ENCODE assay signal across 19 mouse cellular contexts in genomic region chr19:54783729-54784128, GRCm38 (mm10).
DNase-seq lines count a peak whose midpoint lies in the region; ATAC-seq and TF ChIP-seq lines count a peak whose summit lies in the region.
"Had no signal": no experiment of that assay in that cellular context is flagged by ENCODE, and none has a peak within 500 bp of the region (broad histone marks: within the 10 kb centered on the region; RNA-seq: fewer than 3 reads in every experiment).

No protein-coding gene starts in this region.

- H3K36me3 ChIP-seq in forebrain, postnatal 0 days (ENCODE audit: insufficient read depth) = no peaks in the 10 kb centered on the region
- no peaks in the 10 kb centered on the region for H3K36me3 ChIP-seq in forebrain, embryonic 16.5 days (ENCODE audit: control insufficient read depth, insufficient read depth)
- H3K36me3 ChIP-seq in liver, postnatal 0 days (replicated peaks; ENCODE audit: insufficient read depth, low read length) = no peaks in the 10 kb centered on the region
- no peaks in the 10 kb centered on the region for H3K36me3 ChIP-seq in liver, embryonic 11.5 days (ENCODE audit: control insufficient read depth, insufficient read depth, low read length)
- H3K36me3 ChIP-seq: embryonic facial prominence, embryonic 12.5 days; forebrain, embryonic 15.5 days; heart, embryonic 15.5 days; limb, embryonic 12.5 days; midbrain, embryonic 10.5 days had no signal

- H3K27me3 ChIP-seq in forebrain, postnatal 0 days (ENCODE audit: insufficient read depth, low read length) = no peaks in the 10 kb centered on the region
- no peaks in the 10 kb centered on the region for H3K27me3 ChIP-seq in forebrain, embryonic 16.5 days (replicated peaks; ENCODE audit: control insufficient read depth, insufficient read depth, low read length)
- H3K27me3 ChIP-seq in liver, postnatal 0 days (ENCODE audit: insufficient read depth, low read length) = no peaks in the 10 kb centered on the region
- H3K27me3 ChIP-seq in liver, embryonic 11.5 days (replicated peaks; ENCODE audit: control insufficient read depth, insufficient read depth, low read length) = no peaks in the 10 kb centered on the region
- H3K27me3 ChIP-seq in Patski = peaks cover 43% of the 10 kb centered on the region
- H3K27me3 ChIP-seq: embryonic facial prominence, embryonic 12.5 days; forebrain, embryonic 15.5 days; heart, embryonic 15.5 days; limb, embryonic 12.5 days had no signal

- no peak for DNase-seq in forebrain, postnatal 0 days
- no peak for DNase-seq in liver, postnatal 0 days
- no peak for DNase-seq in liver, embryonic 11.5 days (ENCODE audit: low spot score)
- DNase-seq in Patski (ENCODE audit: low read depth, low spot score) = no peak
- no peak for DNase-seq in urinary bladder, postnatal 36 days (ENCODE audit: low spot score in 2 of 2)
- DNase-seq: cerebellum, adult 9-10 months; heart, adult 2 months; lung, postnatal 36 days; retina, postnatal 1 day; thymus, postnatal 4 days had no signal

- H3K9me3 ChIP-seq in forebrain, postnatal 0 days (ENCODE audit: low read length) = no peaks in the 10 kb centered on the region
- no peaks in the 10 kb centered on the region for H3K9me3 ChIP-seq in forebrain, embryonic 16.5 days (ENCODE audit: control insufficient read depth, low read length)
- H3K9me3 ChIP-seq in liver, postnatal 0 days (ENCODE audit: low read length) = no peaks in the 10 kb centered on the region
- no peaks in the 10 kb centered on the region for H3K9me3 ChIP-seq in liver, embryonic 11.5 days (ENCODE audit: control insufficient read depth, low read length)
- H3K9me3 ChIP-seq: embryonic facial prominence, embryonic 12.5 days; forebrain, embryonic 15.5 days; heart, embryonic 15.5 days; limb, embryonic 12.5 days; midbrain, embryonic 10.5 days had no signal

- no peak overlapping the region for H3K4me3 ChIP-seq in forebrain, postnatal 0 days (ENCODE audit: low read depth, low read length)
- no peak overlapping the region for H3K4me3 ChIP-seq in forebrain, embryonic 16.5 days (replicated peaks; ENCODE audit: low read length)
- H3K4me3 ChIP-seq in liver, postnatal 0 days (ENCODE audit: low read depth, low read length) = no peak overlapping the region
- H3K4me3 ChIP-seq in liver, embryonic 11.5 days (ENCODE audit: low read depth, low read length) = no peak overlapping the region
- H3K4me3 ChIP-seq: embryonic facial prominence, embryonic 12.5 days; forebrain, embryonic 15.5 days; heart, adult 2 months; heart, embryonic 15.5 days; limb, embryonic 12.5 days; midbrain, embryonic 10.5 days had no signal

- no peak for TF ChIP-seq EP300 in liver, postnatal 0 days (IDR thresholded peaks at IDR 0.05; ENCODE audit: low read depth)

- POLR2A ChIA-PET in Patski (lab: Charles Lee) = no interaction called here

- H3K27ac ChIP-seq in forebrain, postnatal 0 days (ENCODE audit: low read depth, low read length) = no peak overlapping the region
- no peak overlapping the region for H3K27ac ChIP-seq in forebrain, embryonic 16.5 days (ENCODE audit: low read length)
- no peak overlapping the region for H3K27ac ChIP-seq in liver, postnatal 0 days (ENCODE audit: low read depth)
- H3K27ac ChIP-seq in liver, embryonic 11.5 days (ENCODE audit: low read depth, low read length) = no peak overlapping the region
- H3K27ac ChIP-seq: embryonic facial prominence, embryonic 12.5 days; forebrain, embryonic 15.5 days; heart, adult 2 months; heart, embryonic 15.5 days; limb, embryonic 12.5 days; liver, embryonic 14.5 days; midbrain, embryonic 10.5 days had no signal

- CTCF ChIA-PET in Patski (lab: Charles Lee) = interaction anchor here (0.8 kb wide), 1 partner anchor 10 kb away, joined by 3 read pairs; no protein-coding TSS in a partner anchor

- 0 out of 2 replicates have a peak, but pooled peaks have one; percentile 8 for TF ChIP-seq CTCF in forebrain, postnatal 0 days (IDR thresholded peaks at IDR 0.05; ENCODE audit: low read depth)
- TF ChIP-seq CTCF in liver, postnatal 0 days (IDR thresholded peaks at IDR 0.05; ENCODE audit: low read depth) = 0 out of 2 replicates have a peak, but pooled peaks have one; percentile 11
- TF ChIP-seq CTCF in Patski (IDR thresholded peaks at IDR 0.05) = peak; percentile 33

- H3K4me2 ChIP-seq in forebrain, postnatal 0 days (ENCODE audit: low read depth) = no peak overlapping the region
- no peak overlapping the region for H3K4me2 ChIP-seq in forebrain, embryonic 16.5 days (ENCODE audit: low read length)
- H3K4me2 ChIP-seq in liver, postnatal 0 days (ENCODE audit: low read depth, low read length) = no peak overlapping the region
- no peak overlapping the region for H3K4me2 ChIP-seq in liver, embryonic 11.5 days
- H3K4me2 ChIP-seq: embryonic facial prominence, embryonic 12.5 days; forebrain, embryonic 15.5 days; heart, embryonic 15.5 days; limb, embryonic 12.5 days had no signal

- in situ Hi-C loops in Patski (cut with MboI; ENCODE audit: low pct_unique_long_range_greater_than_20kb) = no loop called here

- WGBS in forebrain, postnatal 0 days = 73% methylated on average over 1 of the region's 1 CpGs
- 71% methylated on average over 1 of the region's 1 CpGs for WGBS in forebrain, embryonic 16.5 days
- WGBS in liver, postnatal 0 days (ENCODE audit: insufficient replicate concordance) = 39% methylated on average over 1 of the region's 1 CpGs
- WGBS in liver, embryonic 11.5 days = 56% methylated on average over 1 of the region's 1 CpGs

- H3K4me1 ChIP-seq in forebrain, postnatal 0 days (ENCODE audit: insufficient read depth) = no peaks in the 10 kb centered on the region
- no peaks in the 10 kb centered on the region for H3K4me1 ChIP-seq in forebrain, embryonic 16.5 days (replicated peaks; ENCODE audit: control insufficient read depth, insufficient read depth, low read length)
- H3K4me1 ChIP-seq in liver, postnatal 0 days (ENCODE audit: insufficient read depth) = no peaks in the 10 kb centered on the region
- H3K4me1 ChIP-seq in liver, embryonic 11.5 days (replicated peaks; ENCODE audit: control insufficient read depth, insufficient read depth, low read length) = no peaks in the 10 kb centered on the region
- H3K4me1 ChIP-seq: embryonic facial prominence, embryonic 12.5 days; forebrain, embryonic 15.5 days; heart, embryonic 15.5 days; limb, embryonic 12.5 days had no signal

- no peak overlapping the region for H3K9ac ChIP-seq in forebrain, postnatal 0 days
- H3K9ac ChIP-seq in forebrain, embryonic 16.5 days (replicated peaks; ENCODE audit: low read depth, low read length) = no peak overlapping the region
- H3K9ac ChIP-seq in liver, postnatal 0 days (replicated peaks) = no peak overlapping the region
- no peak overlapping the region for H3K9ac ChIP-seq in liver, embryonic 11.5 days (ENCODE audit: low read depth, low read length)
- H3K9ac ChIP-seq: embryonic facial prominence, embryonic 12.5 days; forebrain, embryonic 15.5 days; heart, embryonic 15.5 days; limb, embryonic 12.5 days; liver, embryonic 14.5 days had no signal

- ATAC-seq in forebrain, postnatal 0 days = no peak
- ATAC-seq in forebrain, embryonic 16.5 days = no peak
- ATAC-seq in liver, postnatal 0 days = no peak
- ATAC-seq in liver, embryonic 11.5 days (replicated peaks; ENCODE audit: low FRiP score) = no peak
- no peak for ATAC-seq in Patski
- ATAC-seq in monocyte, adult 5-6 weeks (replicated peaks; ENCODE audit: insufficient number of reproducible peaks, low FRiP score, low TSS enrichment, poor library complexity, severe bottlenecking) = no peak
- ATAC-seq: forebrain, embryonic 15.5 days; inflammation-experienced regulatory T-cells, adult 6 months had no signal
